Mouse (Mus musculus): Measurements from ENCODE around the gene Trim11.

Trim11 gene

GRCm38 (mm10) chr11:58980381-58980990 is 2.6 kb downstream of the Trim11 start:
- DNase-seq (ENCODE audit: low spot score): no peak

DNA sequence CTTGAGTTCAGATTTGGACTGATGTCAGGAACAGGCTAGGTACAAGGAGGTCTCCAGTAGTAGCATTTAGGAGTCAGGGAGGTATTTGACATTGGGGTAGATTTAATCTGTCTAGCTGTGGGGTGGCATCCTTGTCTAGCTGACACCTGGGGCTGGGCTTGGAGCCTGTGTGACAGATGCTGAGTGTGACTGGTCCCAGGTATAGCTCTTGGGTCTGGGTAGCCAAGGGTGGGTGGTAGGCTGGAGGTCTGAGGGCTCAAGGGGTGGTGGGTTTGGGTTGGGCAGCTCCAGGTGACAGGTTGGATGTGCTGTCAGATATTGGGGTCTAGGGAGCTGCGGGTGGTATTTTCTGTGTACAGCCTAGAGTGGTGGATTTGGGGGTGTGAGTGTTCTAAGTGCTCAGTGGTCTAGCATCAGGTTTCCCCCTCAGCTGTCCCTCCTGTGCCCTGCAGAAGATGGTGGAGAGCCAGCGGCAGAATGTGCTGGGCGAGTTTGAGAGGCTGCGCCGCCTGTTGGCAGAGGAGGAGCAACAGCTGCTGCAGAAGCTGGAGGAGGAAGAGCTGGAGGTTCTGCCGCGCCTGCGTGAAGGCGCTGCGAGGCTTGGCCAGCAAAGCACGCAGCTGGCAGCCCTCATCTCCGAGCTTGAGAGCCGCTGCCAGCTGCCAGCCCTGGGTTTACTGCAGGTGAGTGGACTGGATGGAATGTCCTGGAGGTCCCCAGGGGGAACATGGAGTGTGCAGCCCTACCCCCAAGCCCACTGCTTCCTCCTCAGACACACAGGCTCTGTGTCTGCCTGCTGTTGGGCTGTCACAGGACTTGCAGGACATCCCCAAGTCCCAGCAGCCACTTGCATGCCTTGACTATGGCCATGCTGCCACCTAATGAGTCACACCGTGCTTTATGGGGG is 3.9 kb downstream of the Trim11 start:
- DNase-seq (ENCODE audit: low spot score): peak; percentile 78

GRCm38 (mm10) chr11:58982471-58983097 is 4.7 kb downstream of the Trim11 start:
- DNase-seq (ENCODE audit: low spot score): no peak

DNA sequence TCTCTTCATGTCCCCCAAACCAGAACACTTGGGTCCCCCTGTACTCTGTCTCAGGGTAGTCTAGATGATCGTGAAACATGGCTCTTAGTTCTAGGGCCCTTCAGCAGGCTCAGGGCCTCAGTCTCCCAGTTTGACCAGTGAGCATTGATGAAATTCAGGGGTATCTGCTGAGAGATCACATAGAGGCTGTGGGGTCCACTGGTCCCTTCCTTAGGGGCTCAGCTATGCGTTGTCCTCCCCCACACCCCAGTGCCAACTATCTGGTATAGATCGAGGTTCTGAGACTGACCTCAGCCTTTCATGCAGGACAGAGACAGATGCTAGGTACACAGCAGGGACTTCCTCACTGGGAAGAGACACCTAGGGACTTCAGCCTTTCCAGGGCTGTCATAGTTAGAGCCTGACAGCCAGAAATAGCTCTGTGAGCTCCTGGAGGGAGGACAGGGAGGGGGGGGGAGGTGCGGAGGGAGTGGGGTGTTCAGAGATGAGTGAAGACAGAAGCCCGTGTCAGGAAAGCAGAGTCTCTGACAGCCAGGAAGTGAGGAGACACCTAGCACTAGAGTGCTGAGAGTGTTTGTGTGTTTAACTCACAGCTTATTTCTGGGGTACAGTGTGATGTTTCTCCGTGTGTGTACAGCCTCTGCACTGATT is 5.9 kb downstream of the Trim11 start:
- DNase-seq (ENCODE audit: low spot score): no peak

GRCm38 (mm10) chr11:58984657-58985056 is 6.8 kb downstream of the Trim11 start:
- DNase-seq (ENCODE audit: low spot score): no peak

GRCm38 (mm10) chr11:58985299-58985917 is 7.5 kb downstream of the Trim11 start:
- no peak for DNase-seq (ENCODE audit: low spot score)

DNA sequence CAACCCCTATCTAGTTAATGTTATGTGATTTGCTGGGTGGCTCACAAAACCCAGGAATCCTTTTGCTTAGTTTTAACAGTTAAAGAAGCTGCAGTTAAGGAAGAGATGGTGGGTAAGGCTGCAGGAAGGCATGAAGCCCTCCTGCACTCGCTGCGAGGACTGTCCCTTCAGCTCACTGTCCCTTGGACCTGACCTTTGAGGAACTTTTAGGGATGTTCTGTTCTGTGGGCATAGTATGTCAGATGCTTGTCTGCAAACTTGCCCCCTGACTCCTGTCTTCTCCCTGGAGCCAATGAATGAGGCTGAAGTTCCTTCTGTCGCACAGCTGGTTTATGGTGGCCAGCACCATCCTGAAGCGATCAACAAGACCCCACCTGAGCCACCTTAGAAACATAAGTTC is 11.3 kb downstream of the Trim11 start:
- DNase-seq (ENCODE audit: low spot score): no peak

DNA sequence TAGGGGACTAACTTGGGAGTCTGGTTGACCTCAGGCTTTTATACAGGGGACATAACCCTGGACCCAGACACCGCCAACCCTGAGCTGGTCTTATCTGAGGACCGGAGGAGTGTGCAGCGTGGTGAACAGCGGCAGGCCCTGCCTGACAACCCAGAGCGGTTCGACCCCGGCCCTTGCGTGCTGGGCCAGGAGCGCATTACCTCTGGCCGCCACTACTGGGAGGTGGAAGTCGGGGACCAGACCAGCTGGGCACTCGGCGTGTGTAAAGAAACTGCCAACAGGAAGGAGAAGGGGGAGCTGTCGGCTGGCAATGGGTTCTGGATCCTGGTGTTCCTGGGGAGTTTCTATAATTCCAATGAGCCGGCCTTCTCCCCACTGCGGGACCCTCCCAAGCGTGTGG is 12.2 kb downstream of the Trim11 start:
- no peak for DNase-seq (ENCODE audit: low spot score)

DNA sequence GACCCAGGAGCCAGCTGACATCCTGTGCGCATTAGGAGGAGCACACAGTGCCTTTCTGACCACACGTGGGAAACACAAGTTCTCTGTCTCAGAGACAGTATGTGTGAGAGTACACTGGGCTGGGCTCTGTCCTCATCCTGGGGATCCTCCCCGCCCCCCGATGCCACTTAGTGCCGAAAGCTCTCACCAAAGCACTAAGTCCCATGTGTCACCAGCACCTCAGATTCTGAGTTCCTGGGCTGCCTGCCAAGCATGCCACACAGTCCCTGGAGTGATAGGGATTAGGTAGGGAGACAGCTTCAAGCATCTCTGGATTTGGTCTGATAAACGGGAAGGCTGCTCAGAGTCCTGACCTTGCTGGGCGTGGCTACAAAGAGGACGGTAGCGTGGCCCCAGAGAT is 12.9 kb downstream of the Trim11 start:
- no peak for DNase-seq (ENCODE audit: low spot score)

- DNase-seq (ENCODE audit: low spot score): no peak
These were observed 14.0 kb downstream of the Trim11 start for GRCm38 (mm10) chr11:58991911-58992310.

DNA sequence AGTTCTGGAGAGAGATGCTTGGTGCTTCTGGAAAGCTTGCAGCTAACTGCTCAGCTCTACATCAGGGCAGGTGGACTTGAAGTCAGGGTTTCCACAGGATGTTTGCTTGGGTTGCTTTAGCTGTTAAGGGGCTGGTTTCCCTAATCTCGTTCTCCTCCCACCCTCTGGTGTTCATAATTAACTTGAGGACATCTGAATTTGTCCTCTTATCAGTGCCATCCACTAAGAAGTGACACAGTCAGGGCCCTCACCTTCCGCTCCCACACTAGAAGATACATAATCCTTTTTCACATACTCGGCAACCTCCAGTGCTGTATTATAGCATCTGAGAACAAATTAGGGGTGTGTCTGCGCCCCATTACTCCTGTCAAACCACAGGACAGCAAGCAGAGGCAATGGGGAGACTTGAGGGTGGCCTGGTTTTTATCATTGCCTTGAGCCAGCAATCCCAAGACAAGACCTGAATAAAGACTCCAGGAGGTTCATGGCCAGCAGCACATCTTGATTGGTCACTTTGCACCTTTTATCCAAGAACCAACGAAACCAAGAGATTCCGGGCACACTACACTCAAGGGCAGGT is 15.3 kb downstream of the Trim11 start:
- no peak for DNase-seq (ENCODE audit: low spot score)

DNA sequence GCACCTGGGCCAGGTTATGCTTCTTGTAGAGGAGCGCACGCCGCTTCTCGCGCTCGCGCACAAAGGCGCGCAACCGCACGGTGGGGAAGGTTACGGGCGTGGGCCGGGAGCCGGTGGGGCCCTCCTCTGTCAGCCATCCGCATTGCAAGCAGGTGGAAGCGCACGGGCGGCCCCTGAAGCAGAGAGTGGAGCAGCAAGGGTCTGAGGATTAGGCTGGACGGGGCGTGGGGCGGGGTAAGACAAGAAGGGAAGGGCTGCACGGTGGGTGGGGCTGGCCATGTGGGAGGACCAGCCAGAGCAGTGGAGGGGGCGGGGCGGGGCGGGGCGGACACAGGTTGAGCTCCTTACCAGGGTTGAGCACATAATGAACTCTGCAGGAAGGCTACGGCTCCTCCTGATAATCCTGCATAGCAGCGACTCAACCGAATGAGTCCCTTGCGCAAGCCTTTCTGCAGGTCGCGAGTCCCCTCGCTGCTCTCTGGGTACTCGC is 16.5 kb downstream of the Trim11 start:
- no peak for DNase-seq (ENCODE audit: low spot score)

GRCm38 (mm10) chr11:58995061-58995806 is 17.3 kb downstream of the Trim11 start:
- DNase-seq (ENCODE audit: low spot score): no peak

- DNase-seq (ENCODE audit: low spot score): no peak
These were observed 18.0 kb downstream of the Trim11 start for GRCm38 (mm10) chr11:58995807-58996370.

- DNase-seq (ENCODE audit: low spot score): no peak
These were observed 19.6 kb downstream of the Trim11 start for GRCm38 (mm10) chr11:58997541-58997940.

DNA sequence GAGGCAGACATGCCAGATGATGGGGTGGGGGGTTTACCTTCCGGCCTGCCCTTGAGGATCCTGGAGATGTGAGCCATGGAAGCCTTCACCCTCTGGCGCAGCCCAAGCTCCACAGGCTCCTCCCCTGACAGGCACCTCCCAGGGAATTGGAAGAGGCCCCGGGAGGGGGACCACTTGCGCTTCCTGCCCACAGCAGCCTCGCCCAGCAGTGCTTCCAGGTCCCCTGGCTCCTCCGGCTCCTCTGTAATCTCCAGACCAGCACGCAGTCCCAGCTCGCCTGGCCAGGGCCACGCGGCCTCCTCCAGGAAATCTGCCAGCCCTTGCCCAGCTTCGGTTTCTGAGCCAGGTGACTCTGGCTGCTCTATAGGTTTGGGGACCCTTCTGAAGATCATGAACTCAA is 21.3 kb downstream of the Trim11 start:
- no peak for DNase-seq (ENCODE audit: low spot score)

DNA sequence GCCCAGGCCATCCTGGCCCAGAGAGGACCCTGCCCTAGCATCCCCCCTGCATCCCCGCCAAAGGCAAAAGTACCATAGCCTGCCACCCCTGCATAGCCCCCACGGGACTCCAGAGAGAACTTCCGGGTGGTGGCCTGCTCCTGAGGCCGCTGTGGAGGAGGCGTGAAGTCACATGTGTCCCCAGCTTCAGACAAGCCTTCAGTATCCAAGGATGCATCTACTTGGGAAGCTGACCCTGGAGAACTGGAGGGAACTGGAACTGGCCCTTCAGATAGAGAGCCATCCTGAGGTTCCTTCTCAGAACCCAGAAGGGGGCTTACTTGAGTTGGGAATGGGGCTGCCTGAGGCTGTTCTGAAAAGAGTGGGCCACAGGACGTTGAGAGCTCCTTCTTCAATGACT is 21.9 kb downstream of the Trim11 start:
- DNase-seq (ENCODE audit: low spot score): no peak

DNA sequence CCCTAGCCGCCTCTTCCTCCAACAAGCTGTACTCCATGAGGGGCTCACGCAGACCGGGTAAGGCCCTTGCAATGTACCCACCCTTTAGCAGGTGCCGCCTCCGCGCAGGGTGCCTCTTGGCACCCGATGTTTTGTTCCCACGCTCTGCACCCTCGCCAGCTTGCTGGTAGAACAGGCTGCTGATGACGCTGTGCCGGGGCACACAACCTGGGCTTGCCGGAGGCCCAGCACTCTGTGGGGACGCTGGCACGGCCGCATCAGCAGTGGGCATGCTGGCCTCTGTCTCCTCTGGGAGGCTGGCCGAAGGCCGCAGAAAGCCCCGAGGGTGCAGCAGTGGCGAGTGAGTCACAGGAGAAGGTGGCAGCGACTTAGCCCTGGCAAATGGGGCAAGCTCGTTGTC is 22.7 kb downstream of the Trim11 start:
- peak; percentile 82 for DNase-seq (ENCODE audit: low spot score)

DNA sequence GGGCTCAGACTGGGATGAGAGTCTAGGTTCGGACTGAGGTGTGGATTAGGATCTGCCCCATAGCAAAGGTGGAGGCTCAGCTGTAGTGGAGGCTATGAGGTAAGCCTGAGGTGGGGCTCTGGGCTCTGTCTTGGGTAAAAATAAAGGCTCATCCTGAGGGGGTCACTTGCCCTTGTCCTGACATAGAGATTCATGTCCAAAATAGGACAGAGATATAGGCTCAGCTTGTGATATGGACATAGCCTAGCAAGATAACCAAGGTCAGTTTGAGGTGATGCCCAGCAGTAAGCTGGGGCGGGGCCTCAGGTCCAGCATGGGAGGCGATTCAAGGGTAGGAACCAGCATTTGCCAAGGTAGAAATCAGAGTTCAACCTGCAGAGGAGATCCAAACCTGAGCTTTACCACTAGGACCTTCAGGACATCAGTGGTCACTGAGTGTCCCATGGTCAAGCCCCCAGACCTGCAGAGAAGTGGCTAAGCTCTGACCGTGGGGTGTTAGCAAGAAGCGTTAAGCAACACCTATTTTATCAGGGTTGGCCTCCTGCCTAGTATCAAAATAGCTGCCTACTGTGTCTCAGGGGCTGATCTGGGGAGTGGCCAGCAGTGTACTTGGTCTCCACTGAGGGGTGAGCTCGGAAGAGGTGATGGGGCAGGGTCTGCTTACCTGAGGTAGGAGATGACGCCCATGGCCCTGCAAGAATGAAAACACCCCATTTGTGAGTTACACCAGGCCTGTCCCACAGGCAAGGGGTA is 24.6 kb downstream of the Trim11 start:
- DNase-seq (ENCODE audit: low spot score): no peak

GRCm38 (mm10) chr11:59015052-59015451 is 37.2 kb downstream of the Trim11 start:
- DNase-seq (ENCODE audit: low spot score): peak; percentile 67

Measured in layer of hippocampus, adult 11-12 months (tissue).